Mouse (Mus musculus) ovary, adult 10 weeks (tissue): ENCODE measurements around the gene Gm10073. TPM values are rescaled to one million over a fixed set of nuclear protein-coding genes. Genes with fewer than 3 reads are reported as not detected.

Experiments
- polyA plus RNA-seq: library from polyadenylated mRNA; stranded (reverse); fragments of 350-450 nt; fragmentation: Illumina TruSeq; extraction: RNeasy Lipid Tissue Mini Kit (QIAGEN cat#74804); gene quantifications from one replicate; pipeline ENCODE4 v1.2.3, GENCODE M21; 2014

The Gm10073 gene
- not detected for polyA plus RNA-seq

GRCm38 (mm10) chr8:106573168-106573567 is at the start of gene Gm10073:
TSS of gene Gm10073 (minus strand) at chr8:106573461.

DNA sequence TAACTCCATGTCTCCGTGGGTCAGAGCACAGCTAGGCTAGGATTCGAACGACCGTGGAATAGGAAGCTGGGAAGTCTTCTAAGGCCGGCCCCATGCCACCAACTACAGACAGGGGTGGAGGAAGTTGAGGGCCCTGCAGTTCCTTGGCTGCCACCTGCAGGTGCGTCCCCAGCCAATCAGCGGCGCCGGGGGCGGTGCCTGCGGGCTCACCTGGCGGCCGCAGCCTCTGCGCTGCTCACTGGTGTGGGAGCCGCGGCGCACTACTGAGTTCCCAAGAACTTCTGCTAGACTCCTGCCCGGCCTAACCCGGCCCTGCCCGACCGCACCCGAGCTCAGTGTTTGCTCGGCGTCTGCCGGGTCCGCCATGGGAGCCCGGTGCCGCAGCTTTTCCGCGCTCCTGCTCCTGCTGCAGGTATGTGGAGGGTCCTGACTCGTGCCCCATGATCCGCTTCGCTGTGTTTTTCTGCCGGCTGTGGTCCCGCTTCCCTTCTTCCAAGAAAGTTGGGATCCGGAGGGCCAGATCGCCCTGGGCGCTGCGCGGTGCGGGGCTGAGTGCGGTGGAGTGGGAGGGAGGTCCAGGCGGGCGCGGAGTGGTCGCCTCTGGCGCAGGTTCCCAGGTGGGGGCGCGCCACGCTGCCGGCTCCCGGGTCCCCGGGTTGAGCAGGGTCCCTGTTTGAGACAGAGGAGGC is 30.0 kb upstream of the Gm10073 start, which contains the start of gene Cdh1:
Cdh1 (plus strand) TSS at position 221 of the 689 bp plus-strand sequence.

Other genes starting within 250 kb of the Gm10073 start
- gene Smpd3, start 235.5 kb downstream of the Gm10073 start, polyA plus RNA-seq: 0.34 TPM
- 14.9 TPM for gene Zfp90, start 158.1 kb downstream of the Gm10073 start, polyA plus RNA-seq
- gene 6030452D12Rik, start 72.9 kb downstream of the Gm10073 start, polyA plus RNA-seq: not detected
- 0.66 TPM for gene Cdh3, start 62.6 kb downstream of the Gm10073 start, polyA plus RNA-seq
- gene Cdh1, start 29.9 kb upstream of the Gm10073 start, polyA plus RNA-seq: 23.3 TPM
- 1.3 TPM for gene Tango6, start 109.6 kb upstream of the Gm10073 start, polyA plus RNA-seq